Mouse (Mus musculus) embryonic facial prominence, embryonic 13.5 days (tissue): Measurements from ENCODE around the gene Dynlrb1. TPM values are rescaled to one million over a fixed set of nuclear protein-coding genes. Genes with fewer than 3 reads are reported as not detected.

Experiments used
- ATAC-seq: fragments of 200-750 bp; cut with Nextera tagmentation; 2 replicates; pipeline ENCODE4 v1.8.0; 2017; ENCODE audit warnings: low read depth; ENCODE audit not compliant: insufficient number of reproducible peaks, insufficient read depth, low FRiP score, low TSS enrichment
- H3K27ac ChIP-seq: fragments of 300-500 bp; sonication (generic); 2 replicates; pipeline ENCODE4 v1.5.1; 2015; ENCODE audit warnings: moderate library complexity, mild to moderate bottlenecking, inconsistent platforms
- H3K27me3 ChIP-seq: fragments of 300-500 bp; sonication (generic); 2 replicates; pipeline ENCODE4 v1.6.1; 2015; ENCODE audit warnings: mild to moderate bottlenecking, inconsistent platforms
- H3K36me3 ChIP-seq: fragments of 300-500 bp; sonication (generic); 2 replicates; pipeline ENCODE4 v1.6.1; 2015; ENCODE audit warnings: mild to moderate bottlenecking, inconsistent platforms
- H3K4me1 ChIP-seq: fragments of 300-500 bp; sonication (generic); 2 replicates; pipeline ENCODE4 v1.6.1; 2015; ENCODE audit warnings: inconsistent platforms
- H3K4me2 ChIP-seq: fragments of 300-500 bp; sonication (generic); 2 replicates; pipeline ENCODE4 v1.6.1; 2015; ENCODE audit warnings: moderate library complexity, mild to moderate bottlenecking, inconsistent platforms
- H3K4me3 ChIP-seq: fragments of 300-500 bp; sonication (generic); 2 replicates; pipeline ENCODE4 v1.5.1; 2015; ENCODE audit warnings: mild to moderate bottlenecking, inconsistent platforms
- H3K9ac ChIP-seq: fragments of 300-500 bp; sonication (generic); 2 replicates; pipeline ENCODE4 v1.6.1; 2015; ENCODE audit warnings: mild to moderate bottlenecking, inconsistent platforms
- H3K9me3 ChIP-seq: fragments of 300-500 bp; sonication (generic); 2 replicates; pipeline ENCODE4 v1.6.1; 2016; ENCODE audit warnings: inconsistent platforms
- WGBS: fragments of 180-500 bp; shearing (Covaris S2); methylation state at CpG from one replicate; pipeline ENCODE4 v1.1.7; 2015; ENCODE audit warnings: mixed read lengths; 5-methylcytosine and 5-hydroxymethylcytosine counted together
- polyA plus RNA-seq: library from polyadenylated mRNA; unstranded; fragments of >200 nt; fragmentation: Nextera tagmentation; extraction: Ambion mirVana; gene quantifications from 2 replicates; pipeline ENCODE4 v1.2.1, GENCODE M21; 2015

Gene Dynlrb1
- polyA plus RNA-seq: 507 and 521 TPM in 2 replicates

GRCm38 (mm10) chr2:155236362-155236992 is at the start of gene Dynlrb1:
Gene Dynlrb1, plus strand, starts transcription at chr2:155236533.
- Histone ChIP-seq H3K4me2 (peak within 1 kb of the TSS; percentile 96), H3K9ac (peak within 1 kb of the TSS; percentile 87), H3K4me1 (peaks cover 22% of the 10 kb centered on the region), H3K27ac (peak within 1 kb of the TSS; percentile 89), H3K9me3 (no peaks in the 10 kb centered on the region), H3K4me3 (peak within 1 kb of the TSS; percentile 78), H3K36me3 (peaks cover 8% of the 10 kb centered on the region), H3K27me3 (no peaks in the 10 kb centered on the region)
- WGBS: under 1% methylated on average over 50 of the region's 50 CpGs
- ATAC-seq: peak; percentile 97

- H3K4me3 ChIP-seq: no peak overlapping the region
- no peak overlapping the region for H3K9ac ChIP-seq
- no peak overlapping the region for H3K4me2 ChIP-seq
- no peaks in the 10 kb centered on the region for H3K27me3 ChIP-seq
- H3K36me3 ChIP-seq: peaks cover 71% of the 10 kb centered on the region
- ATAC-seq: no peak
- 79% methylated on average over 2 of the region's 2 CpGs for WGBS
- H3K4me1 ChIP-seq: no peaks in the 10 kb centered on the region
- no peaks in the 10 kb centered on the region for H3K9me3 ChIP-seq
- no peak overlapping the region for H3K27ac ChIP-seq
These were observed 28.9 kb upstream of the Dynlrb1 start for GRCm38 (mm10) chr2:155207419-155207818.

- 88% methylated on average over 2 of the region's 2 CpGs for WGBS
- Histone ChIP-seq H3K27ac (no peak overlapping the region), H3K4me2 (no peak overlapping the region), H3K36me3 (peaks cover 87% of the 10 kb centered on the region), H3K9me3 (no peaks in the 10 kb centered on the region), H3K9ac (no peak overlapping the region), H3K4me1 (no peaks in the 10 kb centered on the region), H3K27me3 (no peaks in the 10 kb centered on the region), H3K4me3 (no peak overlapping the region)
- ATAC-seq: no peak
These were observed 13.2 kb upstream of the Dynlrb1 start for GRCm38 (mm10) chr2:155223145-155223544.

- 93% methylated on average over 7 of the region's 7 CpGs for WGBS
- ATAC-seq: no peak
- Histone ChIP-seq H3K4me2 (no peak overlapping the region), H3K9ac (no peak overlapping the region), H3K27ac (no peak overlapping the region), H3K9me3 (no peaks in the 10 kb centered on the region), H3K4me1 (no peaks in the 10 kb centered on the region), H3K27me3 (no peaks in the 10 kb centered on the region), H3K36me3 (peaks cover 85% of the 10 kb centered on the region), H3K4me3 (no peak overlapping the region)
These were observed 11.6 kb upstream of the Dynlrb1 start for GRCm38 (mm10) chr2:155224721-155225120.

- Histone ChIP-seq H3K27me3 (no peaks in the 10 kb centered on the region), H3K4me2 (peak overlapping the region; percentile 96), H3K4me1 (peaks cover 22% of the 10 kb centered on the region), H3K27ac (peak overlapping the region; percentile 89), H3K4me3 (peak overlapping the region; percentile 78), H3K9ac (peak overlapping the region; percentile 87), H3K9me3 (no peaks in the 10 kb centered on the region), H3K36me3 (peaks cover 2% of the 10 kb centered on the region; the same call in 1 of the 2 replicates)
- peak; percentile 82 for ATAC-seq
- WGBS: 3% methylated on average over 13 of the region's 13 CpGs
These were observed 479 bp upstream of the Dynlrb1 start for GRCm38 (mm10) chr2:155235746-155236361.

- H3K36me3 ChIP-seq: peaks cover 10% of the 10 kb centered on the region
- H3K27me3 ChIP-seq: no peaks in the 10 kb centered on the region
- no peak for ATAC-seq
- WGBS: 22% methylated on average over 4 of the region's 4 CpGs
- peak overlapping the region; percentile 87 for H3K9ac ChIP-seq
- peaks cover 22% of the 10 kb centered on the region for H3K4me1 ChIP-seq
- peak overlapping the region; percentile 96 for H3K4me2 ChIP-seq
- H3K4me3 ChIP-seq: peak overlapping the region; percentile 78
- no peak overlapping the region; the same call in 1 of the 2 replicates for H3K27ac ChIP-seq
- H3K9me3 ChIP-seq: no peaks in the 10 kb centered on the region
These were observed 943 bp downstream of the Dynlrb1 start for GRCm38 (mm10) chr2:155237276-155237675.

GRCm38 (mm10) chr2:155240915-155241314 is 4.6 kb downstream of the Dynlrb1 start:
- WGBS: 83% methylated on average over 4 of the region's 4 CpGs
- H3K27ac ChIP-seq: no peak overlapping the region
- no peak for ATAC-seq
- H3K27me3 ChIP-seq: no peaks in the 10 kb centered on the region
- H3K9me3 ChIP-seq: no peaks in the 10 kb centered on the region
- no peak overlapping the region for H3K9ac ChIP-seq
- peaks cover 47% of the 10 kb centered on the region for H3K36me3 ChIP-seq
- H3K4me2 ChIP-seq: no peak overlapping the region
- H3K4me3 ChIP-seq: no peak overlapping the region
- peaks cover 18% of the 10 kb centered on the region for H3K4me1 ChIP-seq

- ATAC-seq: no peak
- Histone ChIP-seq H3K27ac (no peak overlapping the region), H3K9me3 (no peaks in the 10 kb centered on the region), H3K4me2 (no peak overlapping the region), H3K4me1 (peaks cover 15% of the 10 kb centered on the region), H3K27me3 (no peaks in the 10 kb centered on the region), H3K9ac (no peak overlapping the region), H3K36me3 (peaks cover 59% of the 10 kb centered on the region), H3K4me3 (no peak overlapping the region)
- 86% methylated on average over 7 of the region's 7 CpGs for WGBS
These were observed 6.0 kb downstream of the Dynlrb1 start for GRCm38 (mm10) chr2:155242296-155242855.

GRCm38 (mm10) chr2:155246231-155246630 is 9.9 kb downstream of the Dynlrb1 start:
- no peak overlapping the region for H3K4me3 ChIP-seq
- H3K9ac ChIP-seq: no peak overlapping the region
- no peak for ATAC-seq
- H3K27me3 ChIP-seq: no peaks in the 10 kb centered on the region
- H3K27ac ChIP-seq: no peak overlapping the region
- no peak overlapping the region for H3K4me2 ChIP-seq
- peaks cover 92% of the 10 kb centered on the region for H3K36me3 ChIP-seq
- WGBS: 94% methylated on average over 4 of the region's 4 CpGs
- no peaks in the 10 kb centered on the region for H3K4me1 ChIP-seq
- H3K9me3 ChIP-seq: no peaks in the 10 kb centered on the region

- Histone ChIP-seq H3K36me3 (peaks cover 86% of the 10 kb centered on the region), H3K4me3 (no peak overlapping the region), H3K4me2 (no peak overlapping the region), H3K9me3 (no peaks in the 10 kb centered on the region), H3K9ac (no peak overlapping the region), H3K27me3 (no peaks in the 10 kb centered on the region), H3K4me1 (no peaks in the 10 kb centered on the region), H3K27ac (no peak overlapping the region)
- 92% methylated on average over 1 of the region's 1 CpGs for WGBS
- ATAC-seq: no peak
These were observed 11.9 kb downstream of the Dynlrb1 start for GRCm38 (mm10) chr2:155248206-155248605.

GRCm38 (mm10) chr2:155248718-155249117 is 12.4 kb downstream of the Dynlrb1 start:
- Histone ChIP-seq H3K27ac (no peak overlapping the region), H3K4me3 (no peak overlapping the region), H3K4me2 (no peak overlapping the region), H3K9ac (no peak overlapping the region), H3K9me3 (no peaks in the 10 kb centered on the region), H3K27me3 (no peaks in the 10 kb centered on the region), H3K4me1 (no peaks in the 10 kb centered on the region), H3K36me3 (peaks cover 81% of the 10 kb centered on the region)
- WGBS: 83% methylated on average over 2 of the region's 2 CpGs
- ATAC-seq: no peak

GRCm38 (mm10) chr2:155249588-155249987 is 13.3 kb downstream of the Dynlrb1 start:
- H3K4me3 ChIP-seq: no peak overlapping the region
- WGBS: 97% methylated on average over 5 of the region's 5 CpGs
- no peaks in the 10 kb centered on the region for H3K4me1 ChIP-seq
- H3K9me3 ChIP-seq: no peaks in the 10 kb centered on the region
- no peak overlapping the region for H3K27ac ChIP-seq
- H3K9ac ChIP-seq: no peak overlapping the region
- H3K27me3 ChIP-seq: no peaks in the 10 kb centered on the region
- H3K4me2 ChIP-seq: no peak overlapping the region
- no peak for ATAC-seq
- H3K36me3 ChIP-seq: peaks cover 73% of the 10 kb centered on the region
